Mouse (Mus musculus) CD4-positive, CD25-positive, alpha-beta regulatory T cell, adult 4 months (primary cell): ENCODE measurements around the gene Akap8l. TPM values are rescaled to one million over a fixed set of nuclear protein-coding genes. Genes with fewer than 3 reads are reported as not detected.

ENCODE experiments used
- ATAC-seq: one replicate; pipeline ENCODE4 v1.8.0; 2017
- polyA plus RNA-seq, 2 experiments: library from polyadenylated mRNA; unstranded; fragments of 100-300 nt; shearing (Covaris generic); gene quantifications; one replicate each; pipeline ENCODE4 v1.2.1; 2017

Gene Akap8l
- polyA plus RNA-seq, 2 experiments from 2014 or later: 58.1 to 59.3 TPM

DNA sequence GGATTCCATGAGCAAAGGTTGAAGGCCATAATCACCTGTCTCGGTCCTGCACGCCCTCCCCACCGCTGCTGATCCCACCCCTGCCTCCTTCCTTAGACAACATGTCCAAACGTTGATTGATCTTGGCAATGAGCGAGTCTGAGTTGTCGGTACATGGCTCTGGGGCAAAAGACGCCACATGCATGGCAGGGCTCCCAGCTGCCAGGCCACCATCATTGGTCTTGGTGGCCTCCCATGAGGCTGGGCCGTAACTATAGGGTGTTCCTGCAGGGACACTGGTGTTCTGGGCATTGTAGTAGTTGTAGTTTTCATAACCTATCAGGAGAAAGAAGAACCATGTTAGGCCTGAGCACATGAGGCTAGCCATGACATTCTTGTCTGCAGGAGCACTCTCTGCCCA, 33.4 kb downstream of the Akap8l start:
- ATAC-seq: no peak

GRCm38 (mm10) chr17:32315560-32315959, 34.8 kb downstream of the Akap8l start:
- ATAC-seq: no peak

DNA sequence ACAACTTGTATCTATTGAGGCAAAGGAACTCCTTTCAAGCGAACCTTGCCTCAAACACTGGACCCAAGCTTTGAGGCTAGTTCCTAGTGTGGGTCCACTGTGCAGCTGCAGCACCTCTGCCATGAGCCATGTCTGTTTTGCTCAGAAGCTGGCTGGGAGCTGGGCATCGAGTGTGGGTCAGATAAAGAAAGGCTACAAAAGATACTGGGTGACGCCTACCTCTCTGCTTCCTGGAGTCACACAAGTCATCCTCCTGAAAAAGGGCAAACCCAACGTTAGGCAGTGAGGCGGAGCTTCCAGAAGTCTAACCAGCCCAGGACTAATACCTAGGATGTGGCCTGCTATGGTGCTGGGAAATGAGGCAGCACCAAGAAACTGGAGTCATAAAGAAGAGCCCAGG, 36.5 kb downstream of the Akap8l start:
- no peak for ATAC-seq

- no peak for ATAC-seq
Measured at GRCm38 (mm10) chr17:32312801-32313200, 37.6 kb downstream of the Akap8l start.

GRCm38 (mm10) chr17:32307963-32308362, 42.4 kb downstream of the Akap8l start:
- no peak for ATAC-seq

- no peak for ATAC-seq
Measured at GRCm38 (mm10) chr17:32298125-32298524, 52.3 kb downstream of the Akap8l start.

DNA sequence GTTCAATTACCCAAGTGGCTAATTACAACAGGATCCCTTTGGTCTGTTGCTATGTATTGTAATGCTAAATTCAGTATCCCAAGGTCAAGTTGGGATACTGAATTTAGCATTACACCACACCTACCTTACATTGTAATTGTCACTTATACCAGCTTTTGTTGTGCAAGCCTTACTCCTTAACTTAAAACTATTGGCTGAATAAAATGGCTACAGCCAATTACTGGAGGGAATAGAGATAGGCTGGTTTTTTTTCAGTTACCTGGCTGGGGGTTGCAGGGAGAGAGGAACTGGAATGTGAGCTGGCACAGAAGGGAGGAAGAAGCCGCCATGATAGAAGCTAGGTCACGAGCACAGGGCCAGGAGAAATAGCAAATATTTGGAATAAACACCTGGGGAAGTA, 54.5 kb downstream of the Akap8l start:
- ATAC-seq: no peak

GRCm38 (mm10) chr17:32295160-32295559, 55.2 kb downstream of the Akap8l start:
- no peak for ATAC-seq

GRCm38 (mm10) chr17:32285138-32285670, 65.2 kb downstream of the Akap8l start:
- no peak for ATAC-seq

DNA sequence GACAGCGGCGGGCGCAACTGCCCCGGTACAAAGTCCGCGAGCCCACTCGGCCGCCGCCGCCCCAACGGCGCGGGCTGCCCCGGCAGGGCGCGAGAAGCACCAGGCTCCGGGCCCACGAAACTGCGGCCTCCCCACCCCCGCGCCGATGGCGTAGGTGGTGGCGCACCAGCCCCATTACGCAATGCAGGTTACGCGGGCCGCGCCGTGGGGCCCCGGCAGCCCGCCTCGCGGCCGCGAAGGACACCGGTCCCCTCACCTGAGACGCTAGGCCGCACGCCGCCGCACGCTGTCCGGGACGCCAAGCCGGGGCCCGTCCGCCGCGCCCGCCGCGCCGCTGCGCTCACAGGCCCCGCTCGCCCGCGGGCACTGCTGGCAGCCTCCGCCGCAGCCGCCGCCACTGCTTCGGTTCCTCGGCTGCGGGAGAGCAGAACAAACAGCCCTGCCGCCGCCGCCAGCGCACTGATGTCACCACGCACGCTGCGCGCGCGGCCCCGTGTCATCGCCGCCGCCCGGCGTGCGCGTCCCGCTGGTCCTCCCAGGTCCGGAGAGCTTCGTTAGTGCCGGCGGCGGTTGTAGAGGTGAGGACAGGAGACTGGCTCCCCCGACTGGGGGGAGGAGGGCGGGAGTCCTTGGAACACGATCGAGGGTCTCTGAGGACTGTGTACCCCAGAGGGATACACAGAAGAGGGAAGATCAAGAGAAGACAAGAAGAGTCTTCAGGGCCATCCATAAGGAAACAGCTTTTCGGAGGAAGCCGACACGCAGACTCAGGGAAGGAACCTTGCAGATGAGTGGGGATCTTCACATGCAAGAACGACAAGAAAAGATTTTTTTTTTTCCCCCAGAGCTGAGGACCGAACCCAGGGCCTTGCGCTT, 65.9 kb downstream of the Akap8l start, which contains the start of gene Brd4:
Gene Brd4 (minus strand): TSS at position 461 of the 876 bp plus-strand sequence.
- ATAC-seq: peak; percentile 79

DNA sequence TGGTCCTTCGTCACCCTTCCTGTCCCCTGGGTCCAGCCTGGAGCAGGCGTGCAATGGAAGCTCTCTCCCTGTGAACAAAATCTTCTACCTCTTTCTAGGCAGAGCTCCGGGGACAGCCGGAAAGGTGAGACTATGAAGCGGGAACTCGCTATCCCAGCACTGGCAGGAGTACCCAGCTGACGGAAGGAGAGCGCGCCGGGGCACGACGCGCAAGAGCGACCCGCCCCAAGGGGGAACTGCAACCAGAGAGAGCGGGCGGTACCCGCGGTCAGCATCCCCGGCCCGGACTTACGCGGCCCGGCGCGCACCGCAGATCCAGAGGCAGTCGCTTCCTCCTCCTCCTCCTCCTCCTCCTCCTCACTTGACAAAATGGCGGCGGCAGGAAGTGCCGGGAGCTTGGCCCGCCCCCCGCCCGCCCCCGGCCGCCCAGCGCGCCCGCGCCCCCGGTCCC, 66.6 kb downstream of the Akap8l start:
- peak; percentile 51 for ATAC-seq

DNA sequence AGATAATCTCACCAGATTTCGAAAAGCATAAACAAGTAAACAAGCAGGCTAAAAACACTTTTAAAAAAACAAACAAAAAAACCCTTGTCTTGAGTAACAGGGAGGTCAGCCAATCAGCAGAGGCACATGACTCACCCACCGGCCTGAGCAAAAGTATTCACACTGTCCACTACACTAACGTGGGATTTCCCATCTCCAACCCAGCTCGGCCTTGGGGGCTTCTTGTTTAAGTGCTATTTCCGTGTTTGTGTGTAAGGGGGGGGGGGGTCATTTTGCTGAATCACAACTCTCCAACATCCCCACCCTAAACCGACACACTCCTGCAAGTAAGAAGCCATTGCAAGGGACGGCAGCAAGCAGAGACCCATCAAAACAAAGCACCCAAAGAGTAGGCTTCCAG, 67.1 kb downstream of the Akap8l start:
- ATAC-seq: no peak

DNA sequence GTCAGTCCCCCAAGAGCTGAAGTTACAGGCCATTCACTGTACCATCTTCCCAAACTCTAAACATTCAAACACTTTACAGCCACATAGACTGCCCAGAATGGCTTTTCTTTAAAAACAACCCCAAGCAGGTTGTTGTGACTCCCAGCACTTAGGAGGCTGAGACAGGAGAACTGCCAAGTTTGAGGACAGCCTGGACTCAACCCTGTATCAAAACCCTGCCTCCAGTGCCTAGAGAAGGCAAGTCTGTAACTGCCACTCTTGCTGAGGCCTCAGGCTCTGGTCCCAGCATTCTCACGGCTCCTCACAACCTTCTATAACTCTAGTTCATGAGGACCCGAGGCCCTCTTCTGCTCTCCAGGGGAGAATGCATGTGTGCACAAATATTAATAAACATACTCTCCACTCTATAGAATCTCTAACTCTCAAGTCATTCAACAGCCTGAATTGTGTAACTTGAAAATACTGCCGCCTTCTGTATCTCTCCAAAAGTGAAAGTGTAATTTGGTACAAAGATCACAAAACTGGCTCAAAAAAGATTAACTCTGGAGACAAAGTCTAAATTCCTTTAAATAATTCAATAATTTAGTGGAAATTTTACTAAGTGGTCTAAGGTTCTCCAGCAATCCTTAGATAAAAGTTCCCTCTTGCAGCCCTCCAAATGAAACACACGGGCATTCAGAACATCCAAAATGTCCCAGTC, 68.6 kb downstream of the Akap8l start:
- ATAC-seq: no peak

DNA sequence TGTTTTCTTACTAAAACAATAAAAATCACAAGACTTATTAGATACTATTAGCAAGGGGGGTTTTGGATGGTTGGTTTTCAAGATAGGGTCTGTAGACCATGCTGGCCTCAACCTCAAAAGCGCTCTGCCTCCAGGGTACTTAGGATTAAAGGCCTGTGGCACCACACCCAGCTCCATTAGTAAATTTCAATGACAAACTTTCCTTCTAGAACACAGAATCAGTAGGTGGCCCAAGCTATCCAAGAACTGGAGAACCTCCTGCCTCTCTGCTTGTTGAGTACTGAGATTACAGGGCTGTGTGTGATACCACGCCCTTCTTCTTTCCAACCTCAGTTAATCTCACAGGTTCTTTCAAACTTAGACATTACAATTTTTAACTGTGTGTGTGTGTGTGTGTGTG, 69.3 kb downstream of the Akap8l start:
- ATAC-seq: no peak

- no peak for ATAC-seq
Measured at GRCm38 (mm10) chr17:32280575-32280974, 69.8 kb downstream of the Akap8l start.

DNA sequence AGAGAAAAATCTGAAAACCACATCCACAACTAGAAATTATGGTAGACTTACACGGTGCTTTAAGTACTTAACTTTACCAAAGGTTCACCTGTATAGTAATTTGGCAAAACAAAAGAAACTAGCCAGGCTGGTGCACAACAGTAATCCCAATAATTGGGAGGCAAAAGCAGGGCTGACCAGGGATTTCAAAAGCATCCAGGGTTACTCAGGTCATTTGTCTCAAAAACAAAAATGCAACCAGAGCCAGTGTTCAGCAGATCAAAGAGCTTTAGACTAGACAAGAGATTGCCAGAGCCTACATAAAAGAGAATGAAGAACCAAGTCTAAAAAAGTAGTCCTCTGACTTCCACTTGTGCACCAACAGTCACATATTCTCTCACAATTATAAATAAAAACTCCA, 73.2 kb downstream of the Akap8l start:
- ATAC-seq: no peak

DNA sequence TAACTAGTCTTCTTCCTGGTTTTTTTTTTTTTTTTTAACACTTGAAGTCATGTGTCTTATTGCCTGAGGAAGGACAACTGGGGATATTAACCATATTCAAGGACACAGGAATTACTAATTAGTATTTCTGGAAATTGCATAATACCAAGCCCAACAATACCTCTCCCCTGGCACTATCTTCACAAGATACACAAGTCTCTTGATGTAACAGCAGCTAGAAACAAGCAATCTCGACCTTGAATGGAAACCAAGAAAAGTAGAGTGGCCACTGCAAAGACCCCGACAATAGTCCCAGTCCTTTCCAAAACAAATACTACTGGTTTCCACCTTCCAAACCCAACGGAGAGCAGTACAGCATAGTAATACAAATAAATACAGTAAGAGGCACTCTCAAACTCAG, 74.8 kb downstream of the Akap8l start:
- ATAC-seq: no peak

Other genes with a start within 250 kb of the Akap8l start
- under 1 TPM in 1 of 2 experiments, not detected in 1; 0.05 TPM for gene Notch3, start 183.8 kb downstream of the Akap8l start, polyA plus RNA-seq
- gene Ephx3, start 161.1 kb downstream of the Akap8l start, polyA plus RNA-seq: under 1 TPM in 1 of 2 experiments, not detected in 1; 0.22 TPM
- gene Brd4, start 65.9 kb downstream of the Akap8l start, polyA plus RNA-seq: 10 to 100 TPM; 60.5 to 81.2 TPM
- 100 to 1,000 TPM; 150 to 275 TPM for gene Akap8, start 29.4 kb downstream of the Akap8l start, polyA plus RNA-seq
- gene Wiz, start 38.8 kb upstream of the Akap8l start, polyA plus RNA-seq: 10 to 100 TPM; 11.0 to 14.0 TPM
- 100 to 1,000 TPM in 1 of 2 experiments, 10 to 100 TPM in 1; 91.5 to 117 TPM for gene Rasal3, start 53.0 kb upstream of the Akap8l start, polyA plus RNA-seq
- 100 to 1,000 TPM in 1 of 2 experiments, 10 to 100 TPM in 1; 86.6 to 132 TPM for gene Pglyrp2, start 73.6 kb upstream of the Akap8l start, polyA plus RNA-seq
- 1 to 10 TPM in 1 of 2 experiments, under 1 TPM in 1; 0.58 to 1.2 TPM for gene Cyp4f39, start 102.1 kb upstream of the Akap8l start, polyA plus RNA-seq
- 10 to 100 TPM; 11.0 to 13.1 TPM for gene Cyp4f17, start 155.4 kb upstream of the Akap8l start, polyA plus RNA-seq
- 10 to 100 TPM in 1 of 2 experiments, 1 to 10 TPM in 1; 7.3 to 21.3 TPM for gene Cyp4f16, start 186.0 kb upstream of the Akap8l start, polyA plus RNA-seq